Comparison of ENCODE assay signal across 26 mouse cellular contexts in genomic region chr14:44904199-44904598, GRCm38 (mm10). TPM values are rescaled to one million over a fixed set of nuclear protein-coding genes. Genes with fewer than 3 reads are reported as not detected.
DNase-seq lines count a peak whose midpoint lies in the region; ATAC-seq and TF ChIP-seq lines count a peak whose summit lies in the region.
"Had no signal": no experiment of that assay in that cellular context is flagged by ENCODE, and none has a peak within 500 bp of the region (broad histone marks: within the 10 kb centered on the region; RNA-seq: fewer than 3 reads in every experiment).

No protein-coding gene starts in this region.

- no peak for TF ChIP-seq CTCF in lung, postnatal 0 days (IDR thresholded peaks at IDR 0.05)

- no peaks in the 10 kb centered on the region for H3K4me1 ChIP-seq in lung, postnatal 0 days (ENCODE audit: insufficient read depth, low read depth, low read length)
- H3K4me1 ChIP-seq in hindbrain, embryonic 13.5 days (replicated peaks), result no peaks in the 10 kb centered on the region
- H3K4me1 ChIP-seq: embryonic facial prominence, embryonic 10.5 days; embryonic facial prominence, embryonic 12.5 days; forebrain, embryonic 10.5 days; forebrain, embryonic 12.5 days had no signal

- no peak overlapping the region for H3K9ac ChIP-seq in lung, postnatal 0 days (replicated peaks; ENCODE audit: low read depth)
- no peak overlapping the region for H3K9ac ChIP-seq in hindbrain, embryonic 13.5 days
- H3K9ac ChIP-seq: embryonic facial prominence, embryonic 12.5 days; forebrain, embryonic 12.5 days had no signal

- no peaks in the 10 kb centered on the region for H3K9me3 ChIP-seq in lung, postnatal 0 days (ENCODE audit: low read length)
- H3K9me3 ChIP-seq in hindbrain, embryonic 13.5 days, result no peaks in the 10 kb centered on the region
- H3K9me3 ChIP-seq: embryonic facial prominence, embryonic 10.5 days; embryonic facial prominence, embryonic 12.5 days; forebrain, embryonic 10.5 days; forebrain, embryonic 12.5 days had no signal

- no peak for ATAC-seq in lung, postnatal 0 days
- ATAC-seq in granulocyte monocyte progenitor cell, adult 5-6 weeks (replicated peaks; ENCODE audit: poor library complexity, severe bottlenecking), result peak; percentile 85
- ATAC-seq in megakaryocyte progenitor cell, adult 5-6 weeks (replicated peaks; ENCODE audit: poor library complexity), result peak; percentile 91
- ATAC-seq in hindbrain, embryonic 13.5 days (ENCODE audit: low FRiP score), result no peak
- ATAC-seq: forebrain, embryonic 14.5 days; forebrain, embryonic 16.5 days; Patski had no signal

- no peak overlapping the region for H3K4me3 ChIP-seq in lung, postnatal 0 days (ENCODE audit: low read depth, low read length)
- H3K4me3 ChIP-seq in hindbrain, embryonic 13.5 days, result no peak overlapping the region
- H3K4me3 ChIP-seq: embryonic facial prominence, embryonic 10.5 days; embryonic facial prominence, embryonic 12.5 days; forebrain, embryonic 10.5 days; forebrain, embryonic 12.5 days had no signal

- WGBS in lung, postnatal 0 days, result 78% methylated on average over 4 of the region's 4 CpGs
- WGBS in hindbrain, embryonic 13.5 days, result 78% methylated on average over 4 of the region's 4 CpGs

- H3K4me2 ChIP-seq in lung, postnatal 0 days (replicated peaks; ENCODE audit: low read depth, low read length), result no peak overlapping the region
- H3K4me2 ChIP-seq in hindbrain, embryonic 13.5 days, result no peak overlapping the region
- H3K4me2 ChIP-seq: embryonic facial prominence, embryonic 12.5 days; forebrain, embryonic 12.5 days had no signal

- H3K27me3 ChIP-seq in lung, postnatal 0 days (replicated peaks; ENCODE audit: insufficient read depth, low read length), result no peaks in the 10 kb centered on the region
- H3K27me3 ChIP-seq in hindbrain, embryonic 13.5 days, result no peaks in the 10 kb centered on the region
- H3K27me3 ChIP-seq: embryonic facial prominence, embryonic 12.5 days; forebrain, embryonic 12.5 days had no signal

- H3K27ac ChIP-seq in lung, postnatal 0 days (ENCODE audit: low read length), result no peak overlapping the region
- H3K27ac ChIP-seq in hindbrain, embryonic 13.5 days, result no peak overlapping the region
- H3K27ac ChIP-seq: embryonic facial prominence, embryonic 10.5 days; embryonic facial prominence, embryonic 12.5 days; forebrain, embryonic 10.5 days; forebrain, embryonic 12.5 days had no signal

- DNase-seq in lung, postnatal 0 days (ENCODE audit: low spot score), result peak; percentile 16
- DNase-seq in lung, postnatal 14 days, result no peak
- DNase-seq in fat pad, adult 2 months (ENCODE audit: extremely low read depth, low read depth, low spot score), result peak; percentile 50
- no peak for DNase-seq in retina, embryonic 14.5 days (ENCODE audit: low spot score)
- DNase-seq in right cerebral cortex, adult 18-20 months, result no peak
- DNase-seq: adrenal gland, adult 2 months; adrenal gland, postnatal 10 days; adrenal gland, postnatal 25 days; cerebellum, adult 11-12 months; cerebellum, adult 2 months; cerebellum, adult 9-10 months; cerebellum, postnatal 10 days; cerebellum, postnatal 25 days had no signal

- H3K36me3 ChIP-seq in lung, postnatal 0 days (ENCODE audit: insufficient read depth, low read length), result no peaks in the 10 kb centered on the region
- H3K36me3 ChIP-seq in hindbrain, embryonic 13.5 days, result no peaks in the 10 kb centered on the region
- H3K36me3 ChIP-seq: embryonic facial prominence, embryonic 10.5 days; embryonic facial prominence, embryonic 12.5 days; forebrain, embryonic 10.5 days; forebrain, embryonic 12.5 days had no signal

- TF ChIP-seq EP300 in lung, postnatal 0 days (IDR thresholded peaks at IDR 0.05), result no peak

RNA-seq across cellular contexts. Expression of gene Ptgdr, which starts 45.0 kb away (rescaled TPM):
- polyA plus RNA-seq in lung, postnatal 0 days (2015; fragmentation: Nextera tagmentation; extraction: Ambion mirVana), result 0.10 and 0.11 TPM in 2 replicates
- not detected in 2 replicates for total RNA-seq in granulocyte monocyte progenitor cell, adult 5-6 weeks (2014; fragmentation: Nextera tagmentation)
- not detected in 2 replicates for total RNA-seq in granulocyte monocyte progenitor cell, adult 5-6 weeks (2017)
- not detected in 2 replicates for total RNA-seq in megakaryocyte progenitor cell, adult 5-6 weeks (2015)
- not detected in 2 replicates for total RNA-seq in megakaryocyte progenitor cell, adult 5-6 weeks (2017)
- polyA plus RNA-seq in hindbrain, embryonic 13.5 days (2015; fragmentation: Nextera tagmentation; extraction: Ambion mirVana), result 0.16 and 0.26 TPM in 2 replicates
- total RNA-seq: adrenal gland, adult 2 months; adrenal gland, postnatal 10 days; adrenal gland, postnatal 25 days; ES-E14; MEL had no signal
- polyA plus RNA-seq: C2C12; embryonic facial prominence, embryonic 10.5 days; forebrain, embryonic 10.5 days; Patski had no signal

Comparison
In these comparisons a context has a peak if more than half of its experiments do, and no peak if none do; other contexts are left out.
1. DNase-seq: peak in lung, postnatal 0 days (single experiment) and fat pad, adult 2 months (single experiment); none in lung, postnatal 14 days (single experiment), retina, embryonic 14.5 days (single experiment) and right cerebral cortex, adult 18-20 months (single experiment).
2. ATAC-seq: peak in granulocyte monocyte progenitor cell, adult 5-6 weeks (single experiment) and megakaryocyte progenitor cell, adult 5-6 weeks (single experiment); none in lung, postnatal 0 days (single experiment) and hindbrain, embryonic 13.5 days (single experiment).